Mouse (Mus musculus) cortical plate, adult 2 months (tissue): ENCODE results near the gene Sesn1.

Experiments used
- CTCF ChIP-seq: fragments of 200-500 bp; IDR thresholded peaks from 2 replicates; pipeline ENCODE4 v1.5.1; 2011; ENCODE audit warnings: mild to moderate bottlenecking, control low read depth, low read length; ENCODE audit not compliant: insufficient read depth; ENCODE audit errors: extremely low read depth
- POLR2A ChIP-seq: fragments of 200-500 bp; IDR thresholded peaks from 2 replicates; pipeline ENCODE4 v1.6.1; 2011; ENCODE audit warnings: mild to moderate bottlenecking, low read length, control low read depth; ENCODE audit not compliant: insufficient read depth; ENCODE audit errors: extremely low read depth

- TF ChIP-seq CTCF (no peak), POLR2A (no peak)
Measured at GRCm38 (mm10) chr10:41797253-41797652, 12.5 kb upstream of the Sesn1 start.
